8 mouse cellular contexts compared by ENCODE assay signal in genomic region chr17:17623890-17624420, GRCm38 (mm10). TPM values are rescaled to one million over a fixed set of nuclear protein-coding genes. Genes with fewer than 3 reads are reported as not detected.
DNase-seq lines count a peak whose midpoint lies in the region; ATAC-seq and TF ChIP-seq lines count a peak whose summit lies in the region.

No protein-coding gene starts in this region.

- peak overlapping the region; percentile 71 for H3K27ac ChIP-seq in cerebellum, adult 2 months (ENCODE audit: insufficient read depth, low read length)
- H3K27ac ChIP-seq in forebrain, embryonic 16.5 days (ENCODE audit: low read length), result peak overlapping the region; percentile 100
- H3K27ac ChIP-seq in hindbrain, embryonic 14.5 days, result peak overlapping the region; percentile 99
- peak overlapping the region; percentile 100 for H3K27ac ChIP-seq in limb, embryonic 12.5 days
- H3K27ac ChIP-seq in midbrain, embryonic 12.5 days (replicated peaks), result peak overlapping the region; percentile 100

- H3K9ac ChIP-seq in forebrain, embryonic 16.5 days (replicated peaks; ENCODE audit: low read depth, low read length), result peak overlapping the region; percentile 94
- peak overlapping the region; percentile 93 for H3K9ac ChIP-seq in hindbrain, embryonic 14.5 days
- peak overlapping the region; percentile 93 for H3K9ac ChIP-seq in limb, embryonic 12.5 days (replicated peaks)
- peak overlapping the region; percentile 92 for H3K9ac ChIP-seq in midbrain, embryonic 12.5 days (replicated peaks)

- no peaks in the 10 kb centered on the region; the same call in 1 of the 2 replicates for H3K4me1 ChIP-seq in cerebellum, adult 2 months (ENCODE audit: control insufficient read depth, insufficient read depth, low read length)
- peaks cover 17% of the 10 kb centered on the region for H3K4me1 ChIP-seq in forebrain, embryonic 16.5 days (replicated peaks; ENCODE audit: control insufficient read depth, insufficient read depth, low read length)
- peaks cover 23% of the 10 kb centered on the region for H3K4me1 ChIP-seq in hindbrain, embryonic 14.5 days (replicated peaks; ENCODE audit: control insufficient read depth, insufficient read depth, low read length)
- H3K4me1 ChIP-seq in limb, embryonic 12.5 days (replicated peaks), result peaks cover 13% of the 10 kb centered on the region; the same call in 1 of the 2 replicates
- H3K4me1 ChIP-seq in midbrain, embryonic 12.5 days, result peaks cover 14% of the 10 kb centered on the region

- peak overlapping the region; percentile 70 for H3K4me3 ChIP-seq in cerebellum, adult 2 months (replicated peaks; ENCODE audit: insufficient read depth, low read depth, low read length)
- peak overlapping the region; percentile 86 for H3K4me3 ChIP-seq in forebrain, embryonic 16.5 days (replicated peaks; ENCODE audit: low read length)
- H3K4me3 ChIP-seq in hindbrain, embryonic 14.5 days (replicated peaks; ENCODE audit: low read length), result peak overlapping the region; percentile 76
- H3K4me3 ChIP-seq in limb, embryonic 12.5 days (replicated peaks), result peak overlapping the region; percentile 94
- peak overlapping the region; percentile 92 for H3K4me3 ChIP-seq in midbrain, embryonic 12.5 days

- under 1% methylated on average over 40 of the region's 42 CpGs for WGBS in cerebellum, adult 2 months
- under 1% methylated on average over 42 of the region's 42 CpGs for WGBS in forebrain, embryonic 16.5 days
- WGBS in hindbrain, embryonic 14.5 days, result under 1% methylated on average over 42 of the region's 42 CpGs
- under 1% methylated on average over 42 of the region's 42 CpGs for WGBS in limb, embryonic 12.5 days
- under 1% methylated on average over 42 of the region's 42 CpGs for WGBS in midbrain, embryonic 12.5 days

- TF ChIP-seq CTCF in cerebellum, adult 2 months (IDR thresholded peaks at IDR 0.05; ENCODE audit: borderline replicate concordance, insufficient read depth, low read depth, low read length), result no peak

- no peaks in the 10 kb centered on the region for H3K36me3 ChIP-seq in forebrain, embryonic 16.5 days (ENCODE audit: control insufficient read depth, insufficient read depth)
- no peaks in the 10 kb centered on the region for H3K36me3 ChIP-seq in hindbrain, embryonic 14.5 days (replicated peaks; ENCODE audit: control insufficient read depth, insufficient read depth)
- H3K36me3 ChIP-seq in limb, embryonic 12.5 days, result no peaks in the 10 kb centered on the region
- H3K36me3 ChIP-seq in midbrain, embryonic 12.5 days, result no peaks in the 10 kb centered on the region
- H3K36me3 ChIP-seq in splenic B cell, adult 2 months (ENCODE audit: control insufficient read depth, insufficient read depth, low read length, poor library complexity, severe bottlenecking), result no peaks in the 10 kb centered on the region

- no peak; the same call in 1 of the 2 replicates for ATAC-seq in forebrain, embryonic 16.5 days
- peak; percentile 5 for ATAC-seq in hindbrain, embryonic 14.5 days (ENCODE audit: low FRiP score)
- ATAC-seq in limb, embryonic 12.5 days (ENCODE audit: insufficient number of reproducible peaks, insufficient read depth, low FRiP score, low TSS enrichment, low read depth), result peak; percentile 2; the same call in 1 of the 2 replicates
- ATAC-seq in midbrain, embryonic 12.5 days (ENCODE audit: low FRiP score, low read depth), result peak; percentile 2

- H3K9me3 ChIP-seq in forebrain, embryonic 16.5 days (ENCODE audit: control insufficient read depth, low read length), result no peaks in the 10 kb centered on the region
- H3K9me3 ChIP-seq in hindbrain, embryonic 14.5 days (ENCODE audit: control insufficient read depth, low read length), result no peaks in the 10 kb centered on the region
- no peaks in the 10 kb centered on the region for H3K9me3 ChIP-seq in limb, embryonic 12.5 days
- H3K9me3 ChIP-seq in midbrain, embryonic 12.5 days, result no peaks in the 10 kb centered on the region

- peak overlapping the region; percentile 75 for H3K4me2 ChIP-seq in forebrain, embryonic 16.5 days (ENCODE audit: low read length)
- H3K4me2 ChIP-seq in hindbrain, embryonic 14.5 days (replicated peaks), result peak overlapping the region; percentile 80
- H3K4me2 ChIP-seq in limb, embryonic 12.5 days, result peak overlapping the region; percentile 62
- H3K4me2 ChIP-seq in midbrain, embryonic 12.5 days (replicated peaks), result peak overlapping the region; percentile 70

- no peaks in the 10 kb centered on the region for H3K27me3 ChIP-seq in cerebellum, adult 2 months (ENCODE audit: control insufficient read depth, insufficient read depth, low read length)
- H3K27me3 ChIP-seq in forebrain, embryonic 16.5 days (replicated peaks; ENCODE audit: control insufficient read depth, insufficient read depth, low read length), result no peaks in the 10 kb centered on the region
- H3K27me3 ChIP-seq in hindbrain, embryonic 14.5 days (ENCODE audit: control insufficient read depth, insufficient read depth, low read length), result no peaks in the 10 kb centered on the region
- H3K27me3 ChIP-seq in limb, embryonic 12.5 days, result no peaks in the 10 kb centered on the region
- H3K27me3 ChIP-seq in midbrain, embryonic 12.5 days, result no peaks in the 10 kb centered on the region
- no peaks in the 10 kb centered on the region for H3K27me3 ChIP-seq in splenic B cell, adult 2 months (ENCODE audit: control insufficient read depth, insufficient read depth, low read length, poor library complexity, severe bottlenecking)

- no peak for TF ChIP-seq POLR2A in cerebellum, adult 2 months (IDR thresholded peaks at IDR 0.05; ENCODE audit: borderline replicate concordance, insufficient read depth, low read length)

- DNase-seq in cerebellum, adult 2 months, result peak; percentile 78 to 79
- no peak for DNase-seq in cerebellum, adult 11-12 months
- DNase-seq in adrenal gland, postnatal 14 days, result peak; percentile 89
- DNase-seq in hindbrain, embryonic 14.5 days (ENCODE audit: low spot score), result peak; percentile 28
- DNase-seq in splenic B cell, adult 2 months (ENCODE audit: low read depth, low spot score), result peak; percentile 62

RNA-seq across cellular contexts. Expression of gene Lnpep, which starts 0.9 kb away (rescaled TPM):
- 30.3 and 30.6 TPM in 2 replicates for polyA plus RNA-seq in cerebellum, adult 2 months (2012; rRNA removed)
- total RNA-seq in adrenal gland, postnatal 14 days (2021), result 120 and 123 TPM in 2 replicates
- polyA plus RNA-seq in forebrain, embryonic 16.5 days (2015; fragmentation: Nextera tagmentation; extraction: Ambion mirVana), result 8.0 and 10.3 TPM in 2 replicates
- 8.1 and 9.6 TPM in 2 replicates for polyA plus RNA-seq in hindbrain, embryonic 14.5 days (2014; fragmentation: Nextera tagmentation; extraction: Ambion mirVana)
- polyA plus RNA-seq in limb, embryonic 12.5 days (2016; fragmentation: Nextera tagmentation; extraction: Ambion mirVana), result 10.2 and 11.6 TPM in 2 replicates
- 10.0 and 10.7 TPM in 2 replicates for polyA plus RNA-seq in midbrain, embryonic 12.5 days (2016; fragmentation: Nextera tagmentation; extraction: Ambion mirVana)
